Mouse (Mus musculus) intestine, embryonic 16.5 days (tissue): ENCODE measurements around the gene Slc35d3. TPM values are rescaled to one million over a fixed set of nuclear protein-coding genes. Genes with fewer than 3 reads are reported as not detected.

ENCODE experiments used
- ATAC-seq: fragments of 200-750 bp; cut with Nextera tagmentation; 2 replicates; pipeline ENCODE4 v1.8.0; 2017; ENCODE audit warnings: moderate TSS enrichment, moderate library complexity
- H3K27ac ChIP-seq: fragments of 300-500 bp; sonication (generic); 2 replicates; pipeline ENCODE4 v1.5.1; 2014; ENCODE audit warnings: mild to moderate bottlenecking, low read length
- H3K27me3 ChIP-seq: fragments of 300-500 bp; sonication (generic); replicated peaks from 2 replicates; pipeline ENCODE4 v1.6.1; 2014; ENCODE audit warnings: low read length, control low read depth, mixed read lengths; ENCODE audit not compliant: control insufficient read depth, insufficient read depth
- H3K36me3 ChIP-seq: fragments of 300-500 bp; sonication (generic); 2 replicates; pipeline ENCODE4 v1.6.1; 2014; ENCODE audit warnings: low read length, control low read depth; ENCODE audit not compliant: control insufficient read depth, insufficient read depth
- H3K4me1 ChIP-seq: fragments of 300-500 bp; sonication (generic); 2 replicates; pipeline ENCODE4 v1.6.1; 2014; ENCODE audit warnings: low read length, control low read depth, mixed read lengths; ENCODE audit not compliant: control insufficient read depth, insufficient read depth
- H3K4me2 ChIP-seq: fragments of 300-500 bp; sonication (generic); 2 replicates; pipeline ENCODE4 v1.6.1; 2014; ENCODE audit warnings: low read depth, low read length, control low read depth
- H3K4me3 ChIP-seq: fragments of 300-500 bp; sonication (generic); 2 replicates; pipeline ENCODE4 v1.5.1; 2014; ENCODE audit warnings: mild to moderate bottlenecking, low read length
- H3K9ac ChIP-seq: fragments of 300-500 bp; sonication (generic); 2 replicates; pipeline ENCODE4 v1.6.1; 2014; ENCODE audit warnings: low read depth, low read length
- H3K9me3 ChIP-seq: fragments of 300-500 bp; sonication (generic); 2 replicates; pipeline ENCODE4 v1.6.1; 2016; ENCODE audit warnings: low read length, control low read depth; ENCODE audit not compliant: control insufficient read depth
- WGBS: fragments of 180-500 bp; shearing (Covaris S2); extraction: QIAGEN DNeasy Blood & Tissue Kit; methylation state at CpG from one replicate; pipeline ENCODE4 v1.1.7; 2014; 5-methylcytosine and 5-hydroxymethylcytosine counted together
- polyA plus RNA-seq: library from polyadenylated mRNA; unstranded; fragments of >200 nt; fragmentation: Nextera tagmentation; extraction: Ambion mirVana; gene quantifications from 2 replicates; pipeline ENCODE4 v1.2.1, GENCODE M21; 2015

Slc35d3 gene
- polyA plus RNA-seq, 1 experiment from 2014 or later: 0.49 TPM

DNA sequence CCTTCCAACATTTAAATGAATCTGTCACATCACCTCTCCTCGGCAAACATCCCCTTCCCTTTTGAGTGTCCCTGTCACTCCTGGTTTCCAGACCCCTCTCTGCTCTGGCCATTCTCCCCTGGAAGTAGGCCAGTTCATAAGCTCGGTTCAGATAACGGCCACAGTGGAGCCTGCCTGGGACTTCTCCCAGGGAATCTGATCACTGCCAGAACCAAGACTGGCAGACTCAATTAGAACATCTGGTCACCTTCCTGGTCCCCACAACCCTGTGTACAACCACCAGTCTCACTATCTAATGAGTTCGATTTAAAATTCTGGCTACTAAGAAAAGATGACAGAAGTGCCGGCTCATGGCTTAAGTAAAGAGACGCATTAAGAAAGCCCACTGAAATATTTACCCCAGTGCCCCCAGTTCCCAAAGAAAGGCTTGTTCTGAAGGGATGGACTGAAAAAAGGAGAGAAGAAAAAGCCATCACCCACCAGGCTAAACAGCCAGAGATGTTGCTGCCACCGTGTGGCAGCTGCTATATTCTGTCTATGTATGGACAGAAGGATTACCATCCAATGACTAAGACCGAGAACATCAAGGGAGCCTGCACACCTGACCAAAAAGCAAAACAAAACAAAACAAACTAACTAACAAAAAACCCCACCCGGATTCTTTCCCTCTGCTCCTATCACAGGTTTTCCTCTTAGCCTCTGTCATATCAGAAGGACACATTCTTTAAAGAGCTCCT is 39.7 kb downstream of the Slc35d3 start:
- no peak overlapping the region for H3K4me2 ChIP-seq
- ATAC-seq: no peak
- H3K4me1 ChIP-seq: no peaks in the 10 kb centered on the region
- H3K27ac ChIP-seq: no peak overlapping the region
- H3K36me3 ChIP-seq: no peaks in the 10 kb centered on the region
- H3K4me3 ChIP-seq: no peak overlapping the region
- no peaks in the 10 kb centered on the region for H3K9me3 ChIP-seq
- 57% methylated on average over 9 of the region's 9 CpGs for WGBS
- H3K9ac ChIP-seq: no peak overlapping the region
- H3K27me3 ChIP-seq: no peaks in the 10 kb centered on the region

DNA sequence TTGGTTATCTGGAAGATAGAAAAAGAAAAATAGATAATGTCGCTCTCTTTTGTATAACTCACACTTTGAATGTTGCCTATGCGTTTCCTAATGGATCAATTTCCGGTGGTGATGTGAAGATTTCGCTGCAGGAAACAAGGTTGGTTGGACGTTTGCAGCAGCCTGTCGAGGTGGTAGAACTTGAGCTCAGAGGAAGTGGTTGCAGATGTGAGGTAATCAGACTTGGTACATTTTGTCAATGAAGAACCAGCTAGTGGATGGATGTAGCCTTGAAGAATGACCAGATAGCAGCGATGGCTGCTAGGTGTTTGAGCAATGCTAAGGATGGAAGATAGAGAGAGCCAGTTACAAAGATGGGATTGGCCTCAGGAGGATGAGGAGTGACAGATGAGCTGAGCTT is 46.5 kb downstream of the Slc35d3 start:
- Histone ChIP-seq H3K4me2 (no peak overlapping the region), H3K4me1 (no peaks in the 10 kb centered on the region), H3K27ac (no peak overlapping the region), H3K36me3 (no peaks in the 10 kb centered on the region), H3K4me3 (no peak overlapping the region), H3K9ac (no peak overlapping the region), H3K27me3 (no peaks in the 10 kb centered on the region), H3K9me3 (no peaks in the 10 kb centered on the region)
- no peak for ATAC-seq
- WGBS: 82% methylated on average over 7 of the region's 7 CpGs

- Histone ChIP-seq H3K27ac (no peak overlapping the region), H3K27me3 (no peaks in the 10 kb centered on the region), H3K36me3 (no peaks in the 10 kb centered on the region), H3K9ac (no peak overlapping the region), H3K4me2 (no peak overlapping the region), H3K4me1 (no peaks in the 10 kb centered on the region), H3K9me3 (no peaks in the 10 kb centered on the region), H3K4me3 (no peak overlapping the region)
- ATAC-seq: no peak
- WGBS: 86% methylated on average over 7 of the region's 7 CpGs
These were observed 48.3 kb downstream of the Slc35d3 start for GRCm38 (mm10) chr10:19802958-19803357.

Other genes with a start within 250 kb of the Slc35d3 start
- not detected in 2 replicates for gene Il22ra2, start 229.5 kb downstream of the Slc35d3 start, polyA plus RNA-seq
- 0.09 and 0.12 TPM in 2 replicates for gene Il20ra, start 138.9 kb downstream of the Slc35d3 start, polyA plus RNA-seq
- 51.4 and 57.0 TPM in 2 replicates for gene Pex7, start 56.2 kb upstream of the Slc35d3 start, polyA plus RNA-seq
- 1.2 and 1.4 TPM in 2 replicates for gene Map3k5, start 83.0 kb upstream of the Slc35d3 start, polyA plus RNA-seq